Mouse (Mus musculus) MEL (cell line): ENCODE results near the gene Tnk2. TPM values are rescaled to one million over a fixed set of nuclear protein-coding genes. Genes with fewer than 3 reads are reported as not detected.

Experiments used
- DNase-seq: peaks from one replicate; pipeline ENCODE4 v3.0.0; 2011; ENCODE audit warnings: low read depth, low spot score
- H3K27ac ChIP-seq: 2 replicates; pipeline ENCODE4 v1.5.1; 2012; ENCODE audit warnings: low read depth, mild to moderate bottlenecking, control low read depth, low read length, moderate library complexity; ENCODE audit not compliant: control insufficient read depth
- H3K27me3 ChIP-seq, 2 experiments: fragments of 150-350 bp in 1 of 2; sonication (generic) in 1 of 2; 2 replicates each; pipeline ENCODE4 v1.6.1; 2012; ENCODE audit warnings: low read length in 2 of 2, mild to moderate bottlenecking in 2 of 2, improper control_type of control experiment in 1 of 2, moderate library complexity in 1 of 2; ENCODE audit not compliant: insufficient read depth in 2 of 2, control insufficient read depth in 1 of 2
- H3K36me3 ChIP-seq, 2 experiments: 2 replicates each; pipeline ENCODE4 v1.6.1; 2012 to 2014; ENCODE audit warnings: low read length in 2 of 2, improper control_type of control experiment in 1 of 2, inconsistent platforms in 1 of 2, mild to moderate bottlenecking in 1 of 2; ENCODE audit not compliant: insufficient read depth in 2 of 2, control insufficient read depth in 1 of 2
- H3K4me1 ChIP-seq, 2 experiments: fragments of 150-350 bp in 1 of 2; sonication (generic) in 1 of 2; 2 replicates each; pipeline ENCODE4 v1.6.1; 2012; ENCODE audit warnings: low read length in 2 of 2, improper control_type of control experiment in 1 of 2, mild to moderate bottlenecking in 1 of 2; ENCODE audit not compliant: insufficient read depth in 2 of 2, control insufficient read depth in 1 of 2
- H3K4me3 ChIP-seq, 2 experiments: fragments of 150-350 bp in 1 of 2; sonication (generic) in 1 of 2; 2 replicates each; pipeline ENCODE4 v1.5.1; 2012; ENCODE audit warnings: low read depth in 2 of 2, low read length in 2 of 2, mild to moderate bottlenecking in 2 of 2, moderate library complexity in 2 of 2, control low read depth in 1 of 2, improper control_type of control experiment in 1 of 2; ENCODE audit not compliant: control insufficient read depth in 1 of 2, insufficient read depth in 1 of 2
- H3K79me2 ChIP-seq: 2 replicates; pipeline ENCODE4 v1.6.1; 2012; ENCODE audit warnings: mild to moderate bottlenecking, low read length, moderate library complexity; ENCODE audit not compliant: control insufficient read depth, poor library complexity, insufficient read depth
- H3K9ac ChIP-seq: 2 replicates; pipeline ENCODE4 v1.6.1; 2012; ENCODE audit warnings: low read depth, mild to moderate bottlenecking, control low read depth, low read length, moderate library complexity; ENCODE audit not compliant: control insufficient read depth, poor library complexity, severe bottlenecking
- H3K9me3 ChIP-seq: fragments of 150-350 bp; sonication (generic); replicated peaks from 2 replicates; pipeline ENCODE4 v1.6.1; 2012; ENCODE audit warnings: mild to moderate bottlenecking, low read length, improper control_type of control experiment, moderate library complexity; ENCODE audit not compliant: insufficient read depth
- CHD2 ChIP-seq: IDR thresholded peaks from 2 replicates; pipeline ENCODE4 v1.6.1; 2011; ENCODE audit warnings: low read length, improper control_type of control experiment
- CTCF ChIP-seq, 3 experiments: IDR thresholded peaks in 2 of 3; conservative IDR thresholded peaks in 1 of 3; 2 replicates each; pipeline ENCODE4 v1.5.1; 2011 to 2012; ENCODE audit warnings: low read length in 3 of 3, low read depth in 2 of 3, mild to moderate bottlenecking in 2 of 3, improper control_type of control experiment in 1 of 3, inconsistent platforms in 1 of 3, mixed read lengths in 1 of 3, moderate library complexity in 1 of 3; ENCODE audit not compliant: control insufficient read depth in 1 of 3, insufficient read depth in 1 of 3, poor library complexity in 1 of 3, severe bottlenecking in 1 of 3
- E2F4 ChIP-seq: IDR thresholded peaks from 2 replicates; pipeline ENCODE4 v1.6.1; 2011; ENCODE audit warnings: low read depth, low read length, improper control_type of control experiment, borderline replicate concordance
- GATA1 ChIP-seq: IDR thresholded peaks from 2 replicates; pipeline ENCODE4 v1.6.1; 2011; ENCODE audit warnings: low read depth, low read length, improper control_type of control experiment
- HCFC1 ChIP-seq: IDR thresholded peaks from 2 replicates; pipeline ENCODE4 v1.6.1; 2012; ENCODE audit warnings: low read depth, mild to moderate bottlenecking, inconsistent platforms, low read length, improper control_type of control experiment, moderate library complexity
- MAX ChIP-seq: IDR thresholded peaks from 2 replicates; pipeline ENCODE4 v1.6.1; 2011; ENCODE audit warnings: low read length, improper control_type of control experiment
- MAZ ChIP-seq: IDR thresholded peaks from 2 replicates; pipeline ENCODE4 v1.6.1; 2012; ENCODE audit warnings: low read depth, mild to moderate bottlenecking, inconsistent platforms, low read length, improper control_type of control experiment
- MXI1 ChIP-seq: IDR thresholded peaks from 2 replicates; pipeline ENCODE4 v1.6.1; 2011; ENCODE audit warnings: mild to moderate bottlenecking, low read depth, low read length, improper control_type of control experiment
- NRF1 ChIP-seq: IDR thresholded peaks from 2 replicates; pipeline ENCODE4 v1.6.1; 2014; ENCODE audit warnings: low read depth, mild to moderate bottlenecking, inconsistent platforms, low read length, improper control_type of control experiment, moderate library complexity; ENCODE audit not compliant: poor library complexity, insufficient read depth, severe bottlenecking
- POLR2AphosphoS5 ChIP-seq: IDR thresholded peaks from 2 replicates; pipeline ENCODE4 v1.6.1; 2012; ENCODE audit warnings: low read depth, borderline replicate concordance, mild to moderate bottlenecking, inconsistent platforms, low read length, moderate library complexity, mixed read lengths
- SIN3A ChIP-seq: IDR thresholded peaks from 2 replicates; pipeline ENCODE4 v1.6.1; 2012; ENCODE audit warnings: low read length, improper control_type of control experiment, inconsistent platforms
- SMC3 ChIP-seq: IDR thresholded peaks from 2 replicates; pipeline ENCODE4 v1.6.1; 2011; ENCODE audit warnings: low read depth, low read length, improper control_type of control experiment
- TAL1 ChIP-seq: IDR thresholded peaks from 2 replicates; pipeline ENCODE4 v1.6.1; 2012; ENCODE audit warnings: mild to moderate bottlenecking, inconsistent platforms, low read length, moderate library complexity, mixed read lengths
- TBP ChIP-seq: IDR thresholded peaks from 2 replicates; pipeline ENCODE4 v1.8.0; 2011; ENCODE audit warnings: low read depth, low read length, improper control_type of control experiment
- TCF12 ChIP-seq: IDR thresholded peaks from 2 replicates; pipeline ENCODE4 v1.6.1; 2014; ENCODE audit warnings: low read depth, mild to moderate bottlenecking, inconsistent platforms, low read length, improper control_type of control experiment, moderate library complexity
- UBTF ChIP-seq: IDR thresholded peaks from 2 replicates; pipeline ENCODE4 v1.6.1; 2012; ENCODE audit warnings: low read depth, mild to moderate bottlenecking, inconsistent platforms, low read length, improper control_type of control experiment, moderate library complexity, borderline replicate concordance; ENCODE audit not compliant: insufficient read depth
- ZC3H11A ChIP-seq: IDR thresholded peaks from 2 replicates; pipeline ENCODE4 v1.6.1; 2012; ENCODE audit warnings: low read depth, mild to moderate bottlenecking, inconsistent platforms, low read length, improper control_type of control experiment
- ZKSCAN1 ChIP-seq: IDR thresholded peaks from 2 replicates; pipeline ENCODE4 v1.6.1; 2012; ENCODE audit warnings: low read depth, mild to moderate bottlenecking, inconsistent platforms, low read length, improper control_type of control experiment, moderate library complexity
- ZMIZ1 ChIP-seq: IDR thresholded peaks from 2 replicates; pipeline ENCODE4 v1.6.1; 2012; ENCODE audit warnings: low read depth, mild to moderate bottlenecking, inconsistent platforms, low read length, improper control_type of control experiment, moderate library complexity
- ZNF384 ChIP-seq: IDR thresholded peaks from 2 replicates; pipeline ENCODE4 v1.6.1; 2012; ENCODE audit warnings: low read depth, mild to moderate bottlenecking, inconsistent platforms, low read length, improper control_type of control experiment
- polyA plus RNA-seq, 2 experiments: library from polyadenylated mRNA; stranded (reverse) in 1 of 2; unstranded in 1 of 2; fragments of >175 nt in 1 of 2; fragments of >200 nt in 1 of 2; gene quantifications; 2 replicates each; pipeline versions ENCODE4 v1.2.1 to v1.2.4; 2012; ENCODE audit warnings: low replicate concordance in 2 of 2, low read depth in 1 of 2; ENCODE audit not compliant: insufficient read length in 2 of 2, insufficient read depth in 1 of 2, missing spikeins in 1 of 2
- total RNA-seq: library from RNA; depleted of rRNA; stranded (reverse); fragments of 300-350 nt; gene quantifications from 2 replicates; pipeline ENCODE4 v1.2.3, GENCODE M21; 2012

Gene Tnk2
- total and polyA plus RNA-seq, 3 experiments, result 34.8 to 77.0 TPM; not detected in 1

DNA sequence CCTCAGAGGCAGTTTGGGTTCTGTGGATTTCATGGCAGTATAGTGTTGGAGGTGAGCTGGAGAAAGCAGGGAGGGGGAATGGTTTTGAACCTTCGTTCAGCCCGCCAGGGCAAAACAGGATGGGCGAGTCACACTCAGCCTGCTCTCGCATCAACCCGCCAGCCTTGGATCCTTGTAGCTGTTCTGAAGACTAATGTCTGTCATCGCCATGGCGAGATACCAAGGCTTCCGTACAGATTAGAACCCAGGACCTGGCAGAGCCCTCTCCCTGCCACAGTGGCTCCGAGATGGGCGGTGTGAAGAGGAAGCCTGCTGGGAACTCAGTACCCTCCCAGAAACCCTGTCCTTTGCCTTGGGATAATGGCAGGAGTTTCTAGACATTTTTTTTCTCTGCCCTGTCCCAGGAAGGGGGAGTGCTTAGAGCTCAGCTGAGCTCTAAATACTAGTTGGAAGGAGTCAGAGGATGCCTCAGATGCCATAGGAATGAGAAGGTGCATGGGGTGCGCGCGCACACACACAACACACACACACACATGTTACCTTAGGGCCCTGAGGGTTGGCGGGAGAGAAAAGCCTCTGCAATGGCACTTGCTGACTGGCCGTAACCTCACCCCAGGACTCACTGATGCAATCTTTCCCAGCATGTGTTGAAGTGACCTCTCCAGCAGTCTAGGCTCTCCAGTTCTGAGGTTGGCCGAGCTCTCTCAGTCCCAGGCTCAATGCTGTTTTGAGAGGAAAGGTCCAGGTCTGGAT is 14.0 kb downstream of the Tnk2 start:
- Histone ChIP-seq H3K4me1 (no peaks in the 10 kb centered on the region), H3K79me2 (no peaks in the 10 kb centered on the region; the same call in 1 of the 2 replicates), H3K9ac (no peak overlapping the region), H3K9me3 (no peaks in the 10 kb centered on the region), H3K27me3 (no peaks in the 10 kb centered on the region), H3K27ac (no peak overlapping the region), H3K36me3 (no peaks in the 10 kb centered on the region), H3K4me3 (no peak overlapping the region)
- no peak for DNase-seq
- no peak for TF ChIP-seq E2F4
- no peak for TF ChIP-seq ZC3H11A
- TF ChIP-seq CHD2, result no peak
- TF ChIP-seq ZNF384, result no peak
- no peak for TF ChIP-seq SMC3
- TF ChIP-seq ZMIZ1, result no peak
- no peak for TF ChIP-seq HCFC1
- no peak for TF ChIP-seq POLR2AphosphoS5
- no peak for TF ChIP-seq TAL1
- no peak for TF ChIP-seq NRF1

DNA sequence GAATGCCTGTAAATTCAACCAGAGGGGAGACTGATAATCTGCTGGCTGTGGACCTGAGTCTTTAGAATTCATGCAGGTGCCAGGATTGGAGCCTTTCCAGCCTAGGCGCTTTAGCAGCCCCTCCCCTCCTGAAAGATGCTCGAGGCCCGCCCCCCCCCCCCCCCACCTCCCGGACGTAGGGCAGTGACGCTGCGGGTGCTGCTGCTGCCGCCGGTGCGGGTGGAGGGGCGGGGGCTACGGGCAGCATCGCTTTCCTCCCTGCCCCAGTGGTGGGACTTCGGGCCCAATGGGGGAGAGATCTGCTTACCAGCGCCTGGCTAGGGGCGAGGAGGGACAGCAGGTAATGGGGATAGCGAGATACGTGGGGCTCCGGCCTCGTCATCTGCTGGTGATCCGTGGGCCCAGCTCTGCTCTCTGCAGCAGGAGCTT is 15.1 kb downstream of the Tnk2 start:
- peaks cover 0 to 2% of the 10 kb centered on the region in 2 experiments; a peak in 1 of 4 replicates for H3K4me1 ChIP-seq
- H3K27ac ChIP-seq, result no peak overlapping the region
- H3K79me2 ChIP-seq, result no peaks in the 10 kb centered on the region; the same call in 1 of the 2 replicates
- no peak for DNase-seq
- H3K9me3 ChIP-seq, result no peaks in the 10 kb centered on the region
- TF ChIP-seq ZKSCAN1, result no peak
- no peak for TF ChIP-seq ZMIZ1
- TF ChIP-seq MAZ, result no peak
- no peak for TF ChIP-seq TAL1
- no peak for TF ChIP-seq CTCF (IDR thresholded peaks at IDR 0.05 in 2 of 3, conservative IDR thresholded peaks at IDR 0.05 in 1 of 3; ENCODE audit: control insufficient read depth in 1 of 3, insufficient read depth in 1 of 3, low read depth in 2 of 3, low read length in 3 of 3, poor library complexity in 1 of 3, severe bottlenecking in 1 of 3)
- TF ChIP-seq SIN3A, result no peak
- no peak for TF ChIP-seq GATA1
- no peak for TF ChIP-seq MAX
- no peak for TF ChIP-seq UBTF
- no peak for TF ChIP-seq TBP
- no peak for TF ChIP-seq TCF12
- TF ChIP-seq ZNF384, result no peak
- TF ChIP-seq MXI1, result no peak
- TF ChIP-seq SMC3, result no peak
- no peak for TF ChIP-seq NRF1
- TF ChIP-seq E2F4, result no peak
- no peak overlapping the region for H3K4me3 ChIP-seq
- H3K27me3 ChIP-seq, result no peaks in the 10 kb centered on the region
- H3K9ac ChIP-seq, result no peak overlapping the region
- peaks cover 0 to 2% of the 10 kb centered on the region in 2 experiments; a peak in 1 of 4 replicates for H3K36me3 ChIP-seq
